Mouse (Mus musculus): ENCODE measurements around the gene Gm20737.
"Not testable (repeated sequence)": the region's sequence is repeated elsewhere in the genome, so short reads cannot be mapped to it uniquely, and the experiment has no call there.

- not testable (repeated sequence) for TF ChIP-seq CTCF (IDR thresholded peaks at IDR 0.05; ENCODE audit: low read depth, low read length); POLR2A (IDR thresholded peaks at IDR 0.05; ENCODE audit: borderline replicate concordance, low read depth, low read length)
These were observed 17.3 kb upstream of the Gm20737 start, which contains the start of gene Gm21775 for GRCm38 (mm10) chrY:10553153-10553552.
